Mouse (Mus musculus) kidney, adult 2 months (tissue): ENCODE data around the gene Slc10a7.

ENCODE experiments used
- CTCF ChIP-seq: fragments of 200-500 bp; conservative IDR thresholded peaks from 2 replicates; pipeline ENCODE4 v1.5.1; 2011; ENCODE audit warnings: low read depth, mild to moderate bottlenecking, control low read depth, low read length, moderate library complexity, mixed read lengths; ENCODE audit not compliant: insufficient read depth, insufficient read length
- POLR2A ChIP-seq: fragments of 200-500 bp; IDR thresholded peaks from one replicate; pipeline ENCODE4 v1.6.1; 2011; ENCODE audit warnings: low read depth, low read length, control low read depth

DNA sequence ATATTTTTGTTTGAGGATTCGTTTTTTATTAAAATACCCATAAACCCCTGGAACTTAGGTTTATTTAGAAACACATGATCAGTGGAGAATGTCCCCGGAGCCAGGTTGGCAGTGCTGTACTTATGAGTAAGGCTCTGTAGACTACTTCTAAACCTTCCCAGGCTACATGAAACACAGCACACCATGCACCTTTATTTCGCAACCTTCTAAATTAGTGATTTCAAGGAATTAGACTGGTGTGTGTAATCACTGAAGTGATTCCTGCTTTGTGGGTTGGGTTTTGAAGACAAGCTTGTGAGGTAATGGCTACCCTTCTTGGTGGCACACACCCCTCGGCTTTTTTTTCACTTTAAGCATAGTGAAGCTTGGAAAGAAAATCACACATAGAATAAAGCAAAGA lies 46.7 kb downstream of the Slc10a7 start:
- no peak for TF ChIP-seq POLR2A
- TF ChIP-seq CTCF, result no peak
